Mouse (Mus musculus) adrenal gland, postnatal 14 days (tissue): ENCODE data around the gene Auts2. TPM values are rescaled to one million over a fixed set of nuclear protein-coding genes. Genes with fewer than 3 reads are reported as not detected.
A peak's percentile ranks its signal among the peaks of the same experiment; 100 is the strongest.

ENCODE experiments used
- DNase-seq: peaks from one replicate; pipeline ENCODE4 v3.0.0; 2021; ENCODE audit warnings: mixed read lengths
- total RNA-seq: library from RNA; stranded (reverse); gene quantifications from 2 replicates; pipeline ENCODE4 v1.2.3, GENCODE M21; 2021

The Auts2 gene
- total RNA-seq, 1 experiment from 2014 or later = 38.2 TPM

GRCm38 (mm10) chr5:132448401-132449066, 94.6 kb downstream of the Auts2 start:
- no peak for DNase-seq

GRCm38 (mm10) chr5:132445213-132445954, 97.8 kb downstream of the Auts2 start:
- no peak for DNase-seq

DNA sequence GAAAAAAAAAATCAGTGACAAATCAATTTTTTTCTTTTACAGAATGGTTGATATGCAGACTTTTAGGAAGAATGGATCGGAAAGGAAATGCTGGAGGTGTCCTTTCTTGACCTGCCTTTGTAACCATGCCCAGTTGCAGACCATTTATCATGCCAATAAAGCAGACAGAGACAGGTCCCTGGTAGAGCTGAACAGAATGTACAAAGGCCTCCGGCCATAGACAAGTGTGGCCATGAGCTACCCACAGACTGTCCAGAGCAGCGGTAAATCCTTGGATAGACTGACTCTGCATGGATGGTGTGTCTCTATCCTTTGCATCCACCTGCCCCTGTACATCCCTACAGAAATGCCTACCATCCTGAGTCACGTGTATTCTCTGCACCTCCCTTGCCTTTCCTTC, 100.2 kb downstream of the Auts2 start:
- peak; percentile 28 for DNase-seq

GRCm38 (mm10) chr5:132438414-132438813, 104.7 kb downstream of the Auts2 start:
- DNase-seq = peak; percentile 14

DNA sequence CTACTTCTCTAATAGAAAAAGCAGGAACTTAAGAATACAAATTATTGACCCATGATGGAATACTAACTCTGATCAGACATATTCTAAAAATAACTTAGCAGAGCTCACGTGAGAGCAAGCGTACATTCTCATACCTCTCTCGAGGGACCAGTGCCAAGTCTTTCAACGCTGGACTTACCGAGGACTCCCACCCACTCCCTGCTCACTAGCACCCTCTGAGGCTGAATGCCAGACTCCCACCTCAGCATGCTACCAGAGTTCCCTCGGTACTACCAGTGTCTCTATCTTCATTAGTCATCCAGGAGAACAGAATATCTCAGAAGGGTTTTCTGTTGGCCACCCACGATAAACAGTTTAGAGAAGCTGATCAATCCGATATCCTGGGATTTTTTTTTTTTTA, 105.2 kb downstream of the Auts2 start:
- peak; percentile 34 for DNase-seq

DNA sequence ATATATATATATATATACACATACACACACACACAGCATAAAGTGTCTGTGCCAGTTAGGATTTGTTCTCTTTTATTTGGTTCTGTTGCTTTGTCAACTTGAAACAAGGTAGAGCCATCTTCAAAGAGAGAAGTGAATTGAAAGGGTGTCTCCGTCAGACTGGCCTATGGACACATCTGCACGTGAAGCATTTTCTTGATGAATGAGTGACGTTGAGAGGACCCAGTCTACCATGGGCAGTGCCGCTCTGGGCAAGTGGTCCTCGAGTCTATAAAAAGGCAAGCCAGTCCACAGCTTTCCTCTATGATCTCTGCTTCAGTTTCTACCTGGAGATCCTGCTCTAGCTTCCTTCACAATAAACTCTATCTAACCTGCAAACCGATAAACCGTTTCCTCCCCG, 105.7 kb downstream of the Auts2 start:
- DNase-seq = no peak

- DNase-seq = peak; percentile 80
Observed at GRCm38 (mm10) chr5:132436901-132437300, 106.2 kb downstream of the Auts2 start.

DNA sequence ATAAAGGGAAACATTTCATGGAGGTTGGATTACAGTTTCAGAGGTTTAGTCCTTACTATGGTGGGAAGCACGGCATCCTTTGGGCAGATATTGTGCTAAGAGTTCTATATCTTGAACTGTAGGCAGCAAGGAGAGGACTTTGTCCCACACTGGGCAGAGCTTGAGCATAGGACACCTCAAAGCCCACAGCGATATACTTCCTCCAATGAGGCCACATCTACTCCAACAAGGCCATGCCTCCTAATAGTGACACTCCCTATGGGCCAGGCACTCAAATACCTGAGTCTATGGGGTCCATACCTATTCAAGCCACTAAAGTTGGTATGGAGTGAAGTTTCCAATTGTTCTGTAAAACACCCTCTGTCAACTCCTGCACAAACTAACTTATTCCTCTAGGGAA, 106.7 kb downstream of the Auts2 start:
- no peak for DNase-seq

DNA sequence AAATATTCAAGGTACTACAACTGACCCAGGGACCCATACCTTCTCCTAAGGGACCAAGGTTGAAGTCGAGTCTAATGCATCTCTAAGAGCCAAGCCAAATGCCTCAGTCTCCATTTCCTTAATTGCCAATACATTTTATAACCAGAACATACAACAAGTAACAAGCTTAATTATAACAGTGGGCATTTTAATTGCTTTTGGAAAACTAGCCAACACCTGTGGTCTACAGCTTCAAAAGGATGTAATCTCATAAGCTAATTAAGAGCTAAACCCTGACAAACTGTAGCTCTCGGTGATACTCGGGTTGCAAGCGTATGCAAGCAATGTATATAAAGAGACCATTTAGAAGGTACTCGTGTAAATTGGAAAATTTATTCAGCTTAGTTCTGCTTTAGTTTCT, 107.7 kb downstream of the Auts2 start:
- DNase-seq = no peak

GRCm38 (mm10) chr5:132433377-132434115, 109.6 kb downstream of the Auts2 start:
- DNase-seq = no peak

DNA sequence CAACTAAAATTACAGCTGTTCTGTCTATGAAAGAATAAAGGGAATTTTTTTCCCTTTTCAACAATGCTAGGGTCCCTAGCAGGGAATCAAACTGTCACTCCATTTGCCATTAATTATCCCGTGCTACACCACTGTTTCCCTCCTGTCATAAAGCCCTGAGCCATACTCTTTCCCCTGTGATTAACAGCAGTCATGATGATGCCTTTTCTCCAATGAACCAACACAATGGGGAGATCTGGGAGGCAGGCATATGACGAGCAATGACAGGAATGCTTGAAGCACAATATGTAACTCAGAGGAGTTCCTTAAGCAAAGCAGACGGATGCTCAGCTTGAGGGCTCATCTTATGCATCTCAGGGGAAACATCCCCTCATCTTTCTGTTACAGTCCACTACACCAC, 113.8 kb downstream of the Auts2 start:
- DNase-seq = no peak

GRCm38 (mm10) chr5:132426342-132426741, 116.8 kb downstream of the Auts2 start:
- no peak for DNase-seq

GRCm38 (mm10) chr5:132425792-132426309, 117.3 kb downstream of the Auts2 start:
- DNase-seq = no peak

- no peak for DNase-seq
Observed at GRCm38 (mm10) chr5:132410338-132410852, 132.7 kb downstream of the Auts2 start.

GRCm38 (mm10) chr5:132408892-132409575, 134.1 kb downstream of the Auts2 start:
- DNase-seq = no peak

DNA sequence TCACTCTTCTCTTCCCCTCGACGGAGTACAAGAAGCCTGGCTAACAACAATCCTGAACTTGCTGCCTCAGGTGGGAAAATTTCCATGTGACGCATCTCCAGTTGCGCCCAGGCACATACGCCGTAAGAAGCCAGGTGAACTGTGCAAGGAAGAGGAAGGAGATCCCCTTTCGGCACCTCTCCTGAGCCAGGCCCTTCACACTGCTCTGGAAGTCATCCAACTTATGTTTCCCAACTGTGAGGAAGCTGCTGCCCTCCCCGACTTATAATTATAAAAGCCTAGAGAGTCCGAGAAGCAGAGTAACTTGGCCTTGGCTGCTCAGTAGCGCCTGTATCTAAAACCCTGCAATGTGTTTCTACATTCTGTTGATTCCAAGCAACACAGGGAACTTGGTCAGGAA, 142.6 kb downstream of the Auts2 start:
- DNase-seq = peak; percentile 11

- DNase-seq = no peak
Observed at GRCm38 (mm10) chr5:132399486-132399885, 143.7 kb downstream of the Auts2 start.

- no peak for DNase-seq
Observed at GRCm38 (mm10) chr5:132395922-132396321, 147.2 kb downstream of the Auts2 start.

GRCm38 (mm10) chr5:132394800-132395575, 148.2 kb downstream of the Auts2 start:
- DNase-seq = no peak

DNA sequence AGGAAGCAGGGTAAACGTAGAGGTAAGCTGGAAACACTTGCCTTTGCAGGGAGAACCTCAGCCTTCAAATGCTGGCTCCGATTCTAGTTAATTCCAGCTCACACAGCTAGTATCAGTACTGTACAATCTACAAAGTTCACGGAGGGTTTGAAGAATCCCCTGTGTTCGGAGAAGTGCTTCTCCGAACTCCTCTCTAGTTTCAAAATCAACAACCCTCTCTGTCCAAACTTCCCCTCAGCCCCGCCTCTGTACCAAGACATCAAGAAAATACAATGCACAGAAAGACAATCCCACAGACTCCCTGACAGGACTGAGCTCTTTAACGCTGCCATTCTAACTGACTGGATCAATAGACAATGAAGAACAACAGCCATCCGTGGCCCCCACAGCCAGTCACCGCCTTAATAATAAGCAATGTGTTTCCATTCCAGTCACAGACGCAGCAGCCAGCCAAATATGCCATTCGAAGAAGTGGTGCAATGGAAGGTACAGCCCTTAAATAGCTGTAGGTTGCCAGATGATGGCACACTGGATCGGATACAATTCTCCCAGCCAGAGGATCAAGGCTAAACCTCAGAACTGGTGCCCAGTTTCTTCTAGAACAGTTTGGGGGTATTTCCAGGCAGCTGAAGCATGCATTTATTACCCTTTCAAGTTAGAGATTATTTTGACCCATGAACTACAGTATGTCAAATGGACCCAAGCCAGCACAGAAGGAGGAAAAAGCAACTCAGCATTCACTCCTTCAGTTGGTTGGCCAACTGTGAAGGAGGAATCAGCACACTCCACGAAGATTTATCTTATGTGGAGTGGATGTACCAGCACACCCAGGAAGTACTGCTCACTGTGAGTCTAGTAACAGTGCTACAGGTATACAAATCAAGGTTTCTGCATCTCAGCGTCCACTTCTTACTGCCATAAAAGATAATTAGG, 151.0 kb downstream of the Auts2 start:
- DNase-seq = no peak
